Mouse (Mus musculus): ENCODE measurements around the gene Pgm5.
A peak's percentile ranks its signal among the peaks of the same experiment; 100 is the strongest.

The Pgm5 gene

DNA sequence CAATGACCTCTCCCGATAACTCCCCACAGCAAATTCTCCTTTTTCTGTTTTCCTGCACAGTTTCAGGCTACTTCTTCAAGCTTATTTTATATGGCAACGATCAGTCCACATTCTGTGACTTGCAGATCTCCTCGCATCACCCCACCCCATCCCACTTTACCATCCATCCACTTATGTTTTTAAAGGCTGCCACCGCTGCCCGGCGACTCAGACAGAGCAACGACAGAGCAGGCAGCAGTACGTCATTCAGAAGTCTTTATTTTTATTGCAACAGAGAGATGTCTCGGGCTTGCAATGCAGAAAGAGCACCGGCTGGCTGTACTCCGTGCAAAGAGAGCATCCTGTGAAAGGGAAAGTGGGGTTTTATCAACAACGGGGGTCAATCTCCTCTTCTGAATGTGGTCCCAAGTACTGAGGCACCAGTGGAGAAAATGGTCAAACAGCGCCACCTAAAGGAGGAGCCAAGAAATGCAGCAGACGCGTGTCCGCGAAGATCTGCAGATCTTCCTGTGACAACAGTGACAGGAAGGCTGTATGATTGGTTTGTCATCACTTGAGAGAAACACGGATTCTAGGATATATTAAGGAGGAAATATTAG is 9.5 kb upstream of the Pgm5 start:
- DNase-seq (ENCODE audit: low read depth, low spot score), result peak; percentile 15

DNA sequence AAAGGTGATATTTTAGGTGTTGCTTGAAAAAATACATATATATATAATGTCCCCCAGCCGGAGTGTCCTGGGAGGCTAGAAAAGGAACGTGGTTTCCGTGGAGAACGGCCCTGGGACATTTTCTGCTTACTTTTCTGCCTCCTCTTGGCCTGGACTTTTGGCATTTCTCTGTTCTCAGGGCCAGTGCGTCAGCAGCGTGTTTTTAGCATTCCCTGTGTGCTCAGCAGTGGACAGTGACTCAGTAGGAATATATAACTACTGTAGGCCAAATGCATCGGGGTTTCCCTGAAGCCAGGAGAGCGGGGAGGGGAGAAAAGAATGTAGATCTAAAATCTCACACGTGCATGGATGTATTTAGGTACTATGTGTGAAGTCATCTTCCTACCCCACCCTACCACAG is 3.8 kb upstream of the Pgm5 start:
- DNase-seq (ENCODE audit: low read depth, low spot score), result no peak

DNA sequence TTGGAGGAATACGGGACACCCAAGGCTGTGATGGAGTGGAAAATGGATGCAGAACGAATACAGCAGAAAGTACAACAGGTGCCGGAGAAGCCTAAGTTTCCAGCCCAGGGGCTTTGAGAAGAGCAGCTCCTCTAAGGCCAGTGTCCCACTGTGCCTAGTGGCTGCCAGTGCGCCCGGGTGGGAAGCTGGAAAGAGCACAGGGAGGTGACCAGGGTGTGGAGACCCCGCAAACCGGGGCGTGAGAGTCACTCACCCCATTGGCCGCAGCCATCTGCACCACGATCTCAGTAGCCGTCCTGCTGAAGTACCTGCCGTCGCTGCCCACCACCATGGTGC is 411 bp downstream of the Pgm5 start:
- no peak for DNase-seq (ENCODE audit: low read depth, low spot score)

DNA sequence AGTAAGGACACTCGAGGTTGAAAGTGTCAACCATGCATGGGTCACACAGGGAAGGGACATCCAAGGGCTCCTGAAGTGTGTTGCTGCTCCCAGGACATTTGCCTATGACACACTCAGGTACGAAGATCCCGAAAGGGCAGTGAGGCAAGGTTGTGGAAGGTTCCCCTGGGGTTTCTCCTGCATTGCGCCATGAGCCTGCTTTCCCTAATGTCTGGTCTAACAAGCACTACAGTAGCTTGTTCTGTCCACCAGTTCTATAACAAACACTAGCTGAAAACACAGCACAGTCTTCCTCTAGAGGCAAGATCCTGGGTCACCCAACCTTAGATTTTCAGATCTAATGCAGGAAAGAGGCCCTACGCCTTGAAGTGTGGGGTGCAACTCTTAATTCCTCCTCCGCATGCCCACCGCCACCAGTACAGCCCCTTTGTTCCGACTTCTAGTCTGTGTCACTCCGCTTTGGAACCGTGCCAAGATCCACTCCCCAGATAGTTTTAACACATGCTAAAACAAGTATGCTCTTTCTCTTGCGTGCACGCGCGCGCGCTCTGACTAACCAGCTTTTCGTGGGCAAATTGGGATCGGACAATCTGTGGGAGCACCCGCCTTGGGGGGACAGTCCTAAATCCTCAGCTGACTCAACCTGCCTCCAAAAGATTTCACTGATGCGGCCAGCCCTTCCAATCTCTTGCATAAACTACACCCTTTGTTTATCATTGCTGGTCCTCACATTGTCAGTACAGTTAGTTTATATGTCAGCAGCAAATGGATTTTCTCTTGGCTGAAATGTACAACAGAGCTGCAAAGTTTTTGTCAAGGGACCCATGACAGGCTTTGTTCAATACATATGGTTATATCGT is 10.0 kb downstream of the Pgm5 start:
- DNase-seq (ENCODE audit: low read depth, low spot score), result no peak

DNA sequence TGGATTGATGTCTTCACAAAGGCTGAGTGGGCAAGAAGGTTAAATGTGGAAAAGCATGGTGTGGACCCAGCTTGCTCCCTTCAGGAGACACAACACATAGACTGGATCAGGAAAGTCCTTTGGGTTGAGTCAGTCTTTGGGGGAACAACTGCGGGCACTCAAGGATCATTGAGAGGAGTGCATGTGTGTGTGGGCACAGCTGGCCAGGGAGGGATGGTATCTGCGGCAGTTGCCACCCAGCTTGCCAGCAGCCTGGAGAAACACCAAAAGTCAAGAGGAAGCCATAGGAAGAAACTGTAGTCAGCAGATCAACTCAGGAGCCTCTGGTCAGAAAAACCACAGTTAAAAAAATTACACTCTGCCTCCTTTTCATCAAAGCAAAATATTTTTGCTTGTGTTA is 12.8 kb downstream of the Pgm5 start:
- no peak for DNase-seq (ENCODE audit: low read depth, low spot score)

DNA sequence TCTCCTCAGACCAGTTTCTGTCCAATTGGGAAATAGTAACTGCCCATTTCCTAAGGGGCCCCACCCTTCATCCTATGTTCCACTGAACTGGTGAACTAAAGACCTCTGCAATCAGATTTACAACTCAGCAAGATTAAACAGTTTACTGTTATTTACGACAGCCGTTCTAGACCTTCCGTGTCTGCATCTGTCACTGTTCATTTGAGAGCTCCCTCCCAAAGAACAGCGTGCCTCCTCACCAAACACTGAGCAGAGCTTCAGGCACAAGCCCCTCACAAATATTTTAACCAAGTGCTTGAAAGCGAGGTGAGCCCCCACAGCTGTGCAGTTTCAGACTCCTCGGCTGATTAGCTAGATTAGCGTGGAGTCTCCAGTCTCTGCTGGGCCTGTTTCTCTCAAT is 13.3 kb downstream of the Pgm5 start:
- no peak for DNase-seq (ENCODE audit: low read depth, low spot score)

DNA sequence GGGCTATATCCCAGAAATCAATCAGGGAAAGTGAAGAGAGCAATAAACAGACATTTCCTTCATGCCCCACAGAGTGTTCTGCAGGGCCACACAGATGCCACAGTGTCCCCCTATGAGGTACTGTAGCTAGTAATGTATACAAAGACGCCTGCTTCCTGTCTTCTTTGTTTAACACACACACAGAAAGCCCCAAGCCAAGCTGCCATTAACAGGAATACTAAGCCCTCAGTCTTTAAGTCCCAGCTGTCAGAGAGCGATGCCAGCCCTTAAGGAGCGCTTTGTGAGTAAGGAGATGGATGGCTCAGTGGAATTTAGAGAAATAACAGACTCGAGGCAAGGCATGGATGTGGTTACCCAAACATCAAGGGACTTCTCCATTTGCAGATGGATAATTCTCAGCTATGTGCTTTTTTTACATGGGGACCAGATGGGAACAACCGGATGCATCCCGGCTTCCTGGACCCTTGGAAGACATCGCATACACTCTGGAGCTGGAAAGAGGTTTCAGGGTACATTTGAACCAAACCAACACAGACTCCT is 16.6 kb downstream of the Pgm5 start:
- DNase-seq (ENCODE audit: low read depth, low spot score), result no peak

DNA sequence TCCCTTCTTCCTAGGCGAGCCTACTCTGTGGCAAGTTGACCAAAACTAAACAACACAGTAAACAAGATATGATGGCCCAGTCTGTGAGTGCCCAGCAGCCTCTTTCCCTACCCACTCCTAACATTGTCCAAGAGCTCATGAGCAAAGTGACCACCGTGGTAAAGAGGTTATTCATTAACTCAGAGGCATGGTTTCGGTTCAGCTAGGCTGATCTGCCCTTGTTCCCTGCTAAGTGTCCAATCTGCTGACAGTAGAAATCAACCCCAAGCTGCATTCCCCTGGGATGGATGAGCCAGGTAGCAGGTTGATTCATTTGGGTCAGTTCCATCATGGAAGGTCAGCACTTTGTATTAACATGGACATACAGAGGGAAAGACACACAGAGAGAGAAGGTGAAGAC is 19.6 kb downstream of the Pgm5 start:
- no peak for DNase-seq (ENCODE audit: low read depth, low spot score)

DNA sequence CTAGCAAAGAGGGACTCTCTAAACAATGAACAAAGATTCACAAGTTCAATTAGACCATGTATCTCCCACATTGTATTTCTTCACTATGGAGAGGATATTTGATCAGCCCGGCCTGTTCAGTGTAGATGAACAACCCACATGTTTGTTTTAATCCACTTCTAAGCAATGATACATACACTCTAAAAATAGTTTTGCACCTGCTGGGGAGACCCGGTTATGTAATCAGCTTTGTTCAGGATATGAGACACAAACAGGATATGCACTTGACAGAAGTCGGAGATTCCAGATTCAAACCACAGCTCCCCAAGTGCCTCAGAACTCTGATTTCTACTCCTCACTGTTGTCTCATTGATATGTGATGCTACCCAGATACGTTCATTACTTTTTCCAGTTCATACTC is 37.1 kb downstream of the Pgm5 start:
- DNase-seq (ENCODE audit: low read depth, low spot score), result no peak

DNA sequence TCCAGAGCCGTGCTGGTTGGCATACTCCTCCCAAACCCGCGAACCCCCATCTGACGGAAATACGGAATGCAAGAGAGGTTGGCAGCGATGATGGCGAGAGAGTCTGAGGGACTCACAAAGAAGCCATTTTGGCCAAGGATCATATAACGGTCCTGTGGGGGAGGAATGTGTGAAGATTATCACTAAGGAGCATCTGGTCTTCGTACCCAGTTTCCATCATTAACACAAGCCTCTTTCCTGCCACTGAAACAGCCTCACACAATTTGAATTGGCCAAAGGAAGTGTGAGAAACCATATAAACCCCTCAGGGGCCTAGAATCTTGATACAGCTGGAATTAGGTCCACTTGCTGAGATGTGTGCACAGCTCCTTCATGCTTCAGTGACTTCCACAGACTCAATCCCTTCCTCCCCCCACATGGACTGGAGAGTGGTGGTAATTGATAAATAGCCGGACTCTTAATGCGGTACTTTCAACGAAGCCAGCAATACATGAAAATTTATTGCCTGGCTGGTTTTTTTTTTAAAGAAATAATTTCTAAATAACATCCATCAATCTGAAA is 45.9 kb downstream of the Pgm5 start:
- no peak for DNase-seq (ENCODE audit: low read depth, low spot score)

DNA sequence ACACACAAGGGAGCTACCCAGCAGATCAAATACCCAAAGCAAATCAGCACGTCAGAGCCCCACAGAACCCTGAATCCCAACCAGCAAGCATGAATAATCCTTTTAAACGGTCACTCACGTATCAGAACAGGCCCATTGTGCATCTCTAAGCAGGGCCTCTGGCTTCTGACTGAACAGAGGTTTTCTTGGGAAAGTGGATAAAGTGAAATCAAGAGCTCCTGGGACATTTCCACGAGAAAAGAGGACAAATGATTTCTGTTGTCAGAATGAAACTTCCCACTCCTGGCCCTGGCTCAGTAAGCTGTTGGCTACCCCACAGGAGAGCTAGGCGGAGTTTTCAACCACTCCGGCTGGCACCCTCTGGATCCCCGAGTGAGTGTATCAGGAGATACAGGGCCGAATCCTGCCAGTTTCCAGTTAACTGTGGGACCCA is 48.8 kb downstream of the Pgm5 start:
- no peak for DNase-seq (ENCODE audit: low read depth, low spot score)

DNA sequence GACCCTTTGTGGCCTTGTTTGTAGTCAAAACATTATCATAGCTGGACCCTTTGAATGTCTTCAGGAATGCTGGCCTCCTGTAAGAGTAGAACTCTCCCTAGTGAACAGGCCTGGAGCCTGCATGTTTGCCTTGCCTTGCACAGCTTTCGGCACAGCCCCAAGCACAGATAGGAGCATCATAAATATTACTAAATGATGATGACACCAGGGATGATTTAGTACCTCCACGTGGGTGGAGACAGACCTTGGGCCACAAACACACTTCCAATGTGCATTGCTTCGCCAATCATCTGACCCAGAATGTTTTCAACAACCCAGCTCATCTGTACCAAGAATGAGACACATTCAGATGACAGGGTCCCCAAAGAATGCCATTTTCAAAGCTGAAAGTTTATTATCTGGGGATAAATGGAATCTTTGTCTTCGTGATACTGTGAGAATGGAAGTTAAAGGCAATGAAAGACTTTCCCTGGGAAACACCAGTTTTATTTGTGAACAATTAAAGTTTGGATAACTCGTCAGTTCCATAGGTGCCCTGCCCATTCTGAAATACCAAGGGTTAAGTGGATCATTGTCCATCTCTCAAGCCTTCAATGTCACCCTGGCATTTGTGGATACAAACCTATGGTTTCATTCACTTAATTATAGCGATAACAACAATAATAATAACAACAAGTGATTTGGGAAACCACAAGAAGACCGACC is 49.4 kb downstream of the Pgm5 start:
- no peak for DNase-seq (ENCODE audit: low read depth, low spot score)

DNA sequence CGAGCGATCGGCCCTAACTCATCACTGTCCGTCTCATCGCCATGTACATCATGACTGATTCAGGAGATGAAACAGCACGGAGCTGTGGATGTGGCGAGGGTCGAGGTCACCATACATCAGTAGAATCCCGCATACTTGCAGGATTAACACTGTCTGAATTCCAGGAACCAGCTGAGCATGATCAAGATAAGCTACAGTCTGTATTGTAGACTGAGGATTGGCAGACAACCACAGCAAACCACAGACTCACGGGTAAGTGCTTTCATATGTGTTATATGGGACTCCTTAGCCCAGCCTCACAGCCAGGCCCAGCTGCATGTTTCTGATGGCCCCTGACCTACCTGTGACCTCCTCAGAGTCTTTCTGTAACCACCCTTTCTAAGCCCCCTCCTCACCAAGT is 50.2 kb downstream of the Pgm5 start:
- DNase-seq (ENCODE audit: low read depth, low spot score), result no peak

DNA sequence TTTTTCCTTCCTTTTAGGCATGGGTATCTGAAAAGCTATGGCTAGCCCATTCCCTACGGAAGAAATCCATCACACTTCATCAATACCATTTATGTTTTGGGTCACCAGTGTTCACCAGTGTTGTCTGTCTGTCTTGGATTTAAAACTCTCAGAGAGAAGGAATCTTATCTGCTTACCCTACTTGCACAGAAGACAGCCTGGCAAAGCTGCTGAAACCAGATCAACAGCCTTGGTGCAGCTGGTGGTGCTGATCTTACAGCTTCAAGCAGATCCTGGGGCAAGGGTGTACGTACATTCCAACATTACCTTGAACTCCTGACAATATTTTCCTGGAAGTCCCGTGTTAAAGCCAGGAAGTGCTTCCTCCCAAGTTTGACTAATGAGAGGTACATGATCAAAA is 55.6 kb downstream of the Pgm5 start:
- DNase-seq (ENCODE audit: low read depth, low spot score), result no peak

DNA sequence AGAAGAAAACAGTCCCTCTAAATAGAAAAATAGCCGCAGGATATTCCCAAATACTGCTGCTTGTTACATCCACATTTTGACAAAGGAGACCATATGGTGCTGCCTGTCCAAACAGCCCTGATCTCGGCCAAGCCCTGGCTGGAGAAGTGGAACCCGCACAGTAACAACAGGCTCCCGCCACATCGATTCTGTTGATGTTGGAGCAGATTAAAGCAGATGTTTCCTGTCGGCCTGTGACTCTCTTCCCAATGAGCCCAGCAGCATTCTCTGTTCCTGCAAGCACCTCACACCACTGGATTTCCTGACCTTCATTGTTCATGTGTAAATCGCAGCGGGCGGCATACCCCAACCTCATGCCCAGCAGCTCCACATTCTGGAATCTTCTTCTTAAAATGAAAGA is 64.0 kb downstream of the Pgm5 start:
- no peak for DNase-seq (ENCODE audit: low read depth, low spot score)

DNA sequence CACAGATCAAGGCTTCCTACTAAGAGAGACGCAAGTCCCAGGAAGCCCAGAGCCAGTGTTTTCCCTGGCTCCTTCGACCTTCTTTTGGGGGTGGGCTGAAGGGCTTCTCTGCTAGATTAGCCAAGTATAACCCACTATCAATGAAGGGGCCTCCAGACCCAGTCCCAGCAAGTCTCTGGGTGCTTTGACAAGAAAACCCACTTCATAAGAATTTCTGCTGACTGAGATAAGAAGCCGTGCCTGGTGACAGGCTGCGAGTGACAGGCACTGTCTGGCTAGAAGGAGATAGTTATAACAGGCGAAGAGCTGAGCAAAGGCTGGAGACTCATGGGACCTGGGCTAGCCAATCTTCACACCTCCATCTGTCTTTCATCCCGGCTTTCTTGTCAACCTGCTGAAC is 67.3 kb downstream of the Pgm5 start:
- DNase-seq (ENCODE audit: low read depth, low spot score), result no peak

DNA sequence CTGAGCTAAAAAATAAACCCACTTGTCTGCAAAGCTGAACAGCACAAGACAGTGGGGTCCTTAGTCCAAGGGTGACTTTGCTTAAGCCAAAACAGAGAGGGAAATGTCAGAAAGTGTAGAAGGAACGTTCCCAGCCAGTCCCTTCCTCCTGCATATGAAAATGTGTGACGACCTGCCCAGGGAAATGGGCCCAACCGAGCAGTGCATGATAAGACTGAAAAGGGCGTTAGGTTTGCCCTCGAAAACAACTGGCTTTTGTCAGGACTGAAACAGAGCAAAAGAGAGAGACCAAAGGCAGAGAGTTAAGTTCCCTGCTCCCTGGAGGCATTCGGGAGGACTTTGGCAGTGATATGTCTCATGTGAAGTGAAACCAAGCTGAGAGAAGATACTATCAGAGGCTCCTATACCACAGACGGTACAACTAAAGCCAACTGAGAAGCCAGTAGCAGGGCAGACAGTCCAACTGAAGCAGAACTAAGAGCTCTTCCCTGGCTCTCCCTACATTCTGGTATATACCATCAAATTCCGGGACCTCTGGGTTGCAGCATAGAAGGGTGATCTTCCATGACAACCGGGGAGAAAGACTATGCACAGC is 68.0 kb downstream of the Pgm5 start:
- DNase-seq (ENCODE audit: low read depth, low spot score), result no peak

DNA sequence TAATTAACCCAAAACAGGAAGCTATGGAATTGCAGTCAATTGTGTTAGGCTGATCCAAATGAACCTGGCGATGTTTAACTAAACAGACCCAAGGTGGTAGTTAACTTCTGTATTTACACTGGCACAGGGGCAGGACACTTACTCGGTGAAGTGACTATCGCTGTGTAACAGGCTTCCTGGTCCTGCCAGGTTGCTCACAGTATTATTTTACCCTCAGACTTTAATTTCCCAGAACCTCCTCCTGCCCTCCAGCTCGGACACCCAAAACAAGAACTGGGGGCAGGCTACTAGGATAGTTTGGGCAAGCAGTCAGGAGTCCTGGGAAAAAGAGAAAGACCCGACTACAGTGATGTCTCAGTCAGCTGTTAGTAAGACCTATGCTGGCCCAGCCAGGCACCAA is 68.8 kb downstream of the Pgm5 start:
- no peak for DNase-seq (ENCODE audit: low read depth, low spot score)

DNA sequence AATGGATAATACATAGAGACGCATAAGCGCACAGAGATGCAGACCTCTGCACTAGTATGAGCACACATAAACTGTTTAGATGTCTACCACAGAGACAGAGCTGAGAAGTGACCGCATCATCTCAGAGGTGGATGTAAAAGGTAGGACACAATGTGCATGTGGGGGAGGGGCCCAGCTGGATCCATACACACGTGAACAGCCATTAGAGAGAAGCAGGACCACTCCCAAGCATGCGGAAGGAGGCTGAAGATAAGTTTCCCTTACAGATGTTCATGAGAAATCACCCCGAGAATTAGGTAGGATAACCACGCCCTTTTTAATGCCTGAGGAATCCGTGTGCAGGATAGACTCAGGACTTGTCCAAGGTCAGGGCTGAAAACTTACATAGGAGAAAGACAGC is 75.8 kb downstream of the Pgm5 start:
- DNase-seq (ENCODE audit: low read depth, low spot score), result no peak

DNA sequence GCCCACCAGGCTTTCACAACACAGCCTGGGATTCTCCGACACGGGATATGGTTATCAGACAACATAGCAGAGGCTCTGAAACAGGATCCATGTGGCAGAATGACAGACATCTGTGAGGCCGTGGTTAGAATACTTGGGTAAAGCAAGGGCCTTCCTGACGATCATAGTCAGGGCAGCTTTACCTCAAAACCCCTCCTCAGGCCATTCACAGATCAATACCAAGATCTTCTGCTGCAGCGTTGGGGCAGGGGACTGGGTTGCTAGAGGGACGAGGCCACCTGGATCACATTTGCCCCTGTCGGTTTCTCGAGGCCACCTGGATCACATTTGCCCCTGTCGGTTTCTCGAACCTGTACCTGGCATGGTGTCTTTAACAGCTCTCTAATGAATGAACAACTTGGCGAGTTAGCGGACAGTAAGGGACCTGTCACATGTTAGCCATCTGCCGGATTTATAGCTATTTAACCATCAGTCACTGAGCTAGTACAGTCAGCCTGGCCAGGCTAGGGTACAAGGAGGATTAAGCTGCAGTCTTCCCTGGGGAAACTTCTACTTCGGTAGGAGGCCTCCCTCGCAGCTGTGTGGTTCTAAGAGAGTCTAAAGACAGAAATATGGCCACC is 76.5 kb downstream of the Pgm5 start:
- DNase-seq (ENCODE audit: low read depth, low spot score), result no peak

DNA sequence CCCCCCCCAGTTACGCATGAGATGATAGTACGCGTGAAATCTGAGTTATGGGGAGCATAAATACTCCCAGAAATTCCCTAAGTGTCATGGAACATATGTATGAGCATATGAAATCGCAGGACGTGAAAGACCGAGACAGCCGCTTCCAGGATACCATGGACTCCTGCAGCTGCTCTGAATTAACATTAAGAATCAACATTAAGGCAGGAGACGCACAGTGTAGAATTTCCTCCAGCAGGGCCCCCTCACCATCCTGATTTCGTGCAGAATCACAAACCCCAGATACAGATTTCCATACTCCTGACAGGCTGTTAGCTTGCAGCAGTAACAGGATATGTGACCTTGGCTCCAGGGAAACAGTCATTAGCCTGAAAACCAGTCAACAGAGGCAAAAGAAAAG is 77.9 kb downstream of the Pgm5 start:
- DNase-seq (ENCODE audit: low read depth, low spot score), result no peak

DNA sequence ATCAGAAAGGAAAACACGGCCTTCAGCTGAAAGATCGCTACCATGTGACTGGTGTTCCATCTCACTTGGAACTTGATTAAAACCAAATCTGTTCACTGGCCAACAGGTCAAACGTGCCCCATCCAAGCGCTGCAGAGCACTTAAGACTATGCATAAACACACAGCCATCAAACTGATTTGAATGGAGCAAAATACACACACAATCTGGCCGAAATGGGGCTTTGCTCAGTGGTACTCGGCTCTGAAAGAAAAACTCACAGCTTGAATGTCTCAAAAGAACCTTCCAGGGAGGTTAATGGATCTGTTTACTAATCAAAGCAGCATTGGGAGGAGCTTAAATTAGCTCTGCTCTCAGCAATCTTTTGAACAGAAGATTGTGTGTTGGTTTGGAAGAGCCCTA is 81.7 kb downstream of the Pgm5 start:
- no peak for DNase-seq (ENCODE audit: low read depth, low spot score)

Measured in CD4-positive helper T cell, adult 2 months (primary cell).